Mouse (Mus musculus) forebrain, embryonic 15.5 days (tissue): Measurements from ENCODE around the gene Exoc6. TPM values are rescaled to one million over a fixed set of nuclear protein-coding genes. Genes with fewer than 3 reads are reported as not detected.

ENCODE experiments used
- ATAC-seq: fragments of 200-750 bp; cut with Nextera tagmentation; replicated peaks from 2 replicates; pipeline ENCODE4 v1.8.0; 2017; ENCODE audit warnings: mild to moderate bottlenecking, moderate TSS enrichment, moderate library complexity
- H3K27ac ChIP-seq: fragments of 300-500 bp; sonication (generic); replicated peaks from 2 replicates; pipeline ENCODE4 v1.5.1; 2015; ENCODE audit warnings: mild to moderate bottlenecking, inconsistent platforms
- H3K27me3 ChIP-seq: fragments of 300-500 bp; sonication (generic); 2 replicates; pipeline ENCODE4 v1.6.1; 2015; ENCODE audit warnings: inconsistent platforms
- H3K36me3 ChIP-seq: fragments of 300-500 bp; sonication (generic); 2 replicates; pipeline ENCODE4 v1.6.1; 2015; ENCODE audit warnings: mild to moderate bottlenecking, inconsistent platforms
- H3K4me1 ChIP-seq: fragments of 300-500 bp; sonication (generic); 2 replicates; pipeline ENCODE4 v1.6.1; 2015; ENCODE audit warnings: inconsistent platforms
- H3K4me2 ChIP-seq: fragments of 300-500 bp; sonication (generic); replicated peaks from 2 replicates; pipeline ENCODE4 v1.6.1; 2015; ENCODE audit warnings: mild to moderate bottlenecking, inconsistent platforms
- H3K4me3 ChIP-seq: fragments of 300-500 bp; sonication (generic); 2 replicates; pipeline ENCODE4 v1.5.1; 2015; ENCODE audit warnings: mild to moderate bottlenecking, inconsistent platforms
- H3K9ac ChIP-seq: fragments of 300-500 bp; sonication (generic); replicated peaks from 2 replicates; pipeline ENCODE4 v1.6.1; 2015; ENCODE audit warnings: mild to moderate bottlenecking, inconsistent platforms
- H3K9me3 ChIP-seq: fragments of 300-500 bp; sonication (generic); 2 replicates; pipeline ENCODE4 v1.6.1; 2016; ENCODE audit warnings: inconsistent platforms
- WGBS: fragments of 180-500 bp; shearing (Covaris S2); methylation state at CpG from one replicate; pipeline ENCODE4 v1.1.7; 2015; ENCODE audit warnings: mixed read lengths; 5-methylcytosine and 5-hydroxymethylcytosine counted together
- polyA plus RNA-seq: library from polyadenylated mRNA; unstranded; fragments of >200 nt; fragmentation: Nextera tagmentation; extraction: Ambion mirVana; gene quantifications from 2 replicates; pipeline ENCODE4 v1.2.1, GENCODE M21; 2015

The Exoc6 gene
- polyA plus RNA-seq, 1 experiment from 2014 or later = 22.0 TPM

DNA sequence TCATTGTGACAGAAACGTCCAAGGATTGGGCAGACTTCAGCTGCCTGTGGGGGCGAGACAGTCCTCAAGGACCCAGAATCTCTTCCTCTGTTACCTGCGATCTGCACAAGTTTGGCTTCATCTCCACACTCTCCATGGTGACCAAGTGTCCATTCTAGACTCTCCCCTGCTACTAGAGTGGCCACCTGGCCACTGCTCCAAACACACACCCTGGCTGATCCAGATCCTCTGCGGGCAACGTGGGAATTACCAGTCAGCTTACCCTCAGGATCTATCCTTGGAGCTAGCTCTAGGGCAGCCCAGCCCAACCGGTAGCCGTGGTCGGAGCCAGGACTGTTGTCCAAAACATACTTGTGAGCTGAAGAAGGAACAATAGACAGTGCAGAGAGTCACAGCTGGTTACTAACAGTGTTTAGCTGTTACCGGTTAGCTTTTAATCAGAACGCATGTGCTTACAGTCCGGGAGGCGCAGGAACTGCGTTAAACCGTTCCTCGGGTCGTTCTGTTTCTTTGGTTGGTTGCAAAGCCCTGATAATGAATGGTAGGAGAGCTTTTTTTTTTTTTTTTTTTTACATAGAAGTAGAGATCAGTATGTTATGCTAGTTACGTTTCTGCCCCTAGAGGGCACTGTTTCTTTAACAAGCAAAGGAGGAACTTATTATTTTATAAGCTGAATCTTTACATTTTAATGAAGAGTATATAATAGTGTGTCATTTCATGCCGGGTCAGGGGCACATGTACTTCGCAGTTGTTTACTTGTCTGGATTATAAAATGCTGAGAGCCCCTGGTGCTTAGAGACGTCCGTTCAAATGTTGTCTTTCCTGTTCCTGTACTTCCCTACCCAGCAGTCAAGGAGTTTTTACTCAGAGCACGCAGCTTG is 52.0 kb downstream of the Exoc6 start:
- H3K36me3 ChIP-seq = peaks cover 2% of the 10 kb centered on the region; the same call in 1 of the 2 replicates
- no peak overlapping the region for H3K4me3 ChIP-seq
- WGBS = 32% methylated on average over 22 of the region's 22 CpGs
- peak; percentile 41; the same call in 1 of the 2 replicates for ATAC-seq
- no peaks in the 10 kb centered on the region for H3K27me3 ChIP-seq
- H3K4me1 ChIP-seq = 0 out of 2 replicates have a peak, but pooled peaks cover 4% of the 10 kb centered on the region
- H3K4me2 ChIP-seq = peak overlapping the region; percentile 33
- H3K9me3 ChIP-seq = no peaks in the 10 kb centered on the region
- no peak overlapping the region for H3K27ac ChIP-seq
- 0 out of 2 replicates have a peak overlapping the region, but pooled peaks have one; percentile 14 for H3K9ac ChIP-seq

DNA sequence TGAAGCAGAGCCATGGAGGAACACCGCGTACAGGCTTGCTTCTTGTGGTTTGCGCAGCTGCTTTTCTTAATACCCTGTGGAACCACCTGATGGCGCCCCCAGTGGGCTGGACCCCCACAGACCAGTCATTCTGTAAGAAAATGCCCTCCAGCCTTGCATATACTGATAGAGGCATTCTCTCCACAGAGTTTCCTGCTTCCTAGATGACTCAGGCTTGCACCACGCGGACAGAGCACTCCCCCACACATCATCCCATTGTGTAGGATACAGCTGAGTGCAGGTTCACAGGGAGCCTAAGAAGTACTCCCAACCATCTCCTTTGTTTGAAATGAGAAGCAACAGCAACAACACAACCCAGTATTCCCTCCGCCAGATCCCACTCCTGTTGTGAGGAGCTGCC is 59.8 kb downstream of the Exoc6 start:
- H3K4me1 ChIP-seq = no peaks in the 10 kb centered on the region
- no peak overlapping the region for H3K9ac ChIP-seq
- no peaks in the 10 kb centered on the region for H3K36me3 ChIP-seq
- no peak overlapping the region for H3K4me2 ChIP-seq
- WGBS = 71% methylated on average over 7 of the region's 7 CpGs
- no peaks in the 10 kb centered on the region for H3K27me3 ChIP-seq
- no peak for ATAC-seq
- no peak overlapping the region for H3K27ac ChIP-seq
- no peak overlapping the region for H3K4me3 ChIP-seq
- H3K9me3 ChIP-seq = no peaks in the 10 kb centered on the region

GRCm38 (mm10) chr19:37612893-37613292 is 62.7 kb downstream of the Exoc6 start:
- no peak overlapping the region for H3K9ac ChIP-seq
- no peaks in the 10 kb centered on the region for H3K27me3 ChIP-seq
- peaks cover 5% of the 10 kb centered on the region; the same call in 1 of the 2 replicates for H3K36me3 ChIP-seq
- no peak overlapping the region for H3K4me2 ChIP-seq
- 48% methylated on average over 7 of the region's 7 CpGs for WGBS
- no peaks in the 10 kb centered on the region for H3K9me3 ChIP-seq
- H3K27ac ChIP-seq = no peak overlapping the region
- ATAC-seq = no peak
- no peaks in the 10 kb centered on the region for H3K4me1 ChIP-seq
- no peak overlapping the region for H3K4me3 ChIP-seq

DNA sequence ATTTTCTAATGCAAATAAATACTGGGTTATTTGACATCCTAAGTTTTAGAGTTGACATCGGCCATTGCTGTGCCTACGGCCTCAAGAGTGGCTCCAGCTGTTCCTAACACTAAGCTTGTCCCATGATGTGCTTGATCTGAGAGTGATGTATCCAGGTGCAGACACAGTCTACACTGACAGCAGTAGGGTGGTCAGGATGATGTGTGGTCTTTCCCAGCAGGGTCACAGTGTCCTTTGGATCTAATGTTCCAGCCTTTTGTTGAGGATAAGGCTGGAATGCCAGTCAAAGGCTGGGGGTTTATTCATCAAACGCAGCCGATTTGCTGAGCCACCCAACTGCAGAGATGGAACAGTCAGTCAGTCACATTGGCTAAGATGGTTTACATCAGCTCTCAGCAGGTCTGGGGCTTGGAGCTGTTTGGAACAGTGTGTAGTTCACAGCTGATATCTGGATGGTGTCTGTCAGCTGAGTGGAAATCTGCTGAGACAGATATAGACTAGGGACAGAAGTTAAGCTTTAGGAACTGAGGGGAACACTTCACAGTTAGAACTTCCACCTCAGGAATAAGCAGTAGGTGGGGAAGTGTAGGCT is 64.9 kb downstream of the Exoc6 start:
- no peaks in the 10 kb centered on the region for H3K27me3 ChIP-seq
- 78% methylated on average over 4 of the region's 4 CpGs for WGBS
- ATAC-seq = no peak
- no peaks in the 10 kb centered on the region for H3K9me3 ChIP-seq
- no peaks in the 10 kb centered on the region for H3K4me1 ChIP-seq
- H3K9ac ChIP-seq = no peak overlapping the region
- peaks cover 5% of the 10 kb centered on the region; the same call in 1 of the 2 replicates for H3K36me3 ChIP-seq
- H3K4me3 ChIP-seq = no peak overlapping the region
- no peak overlapping the region for H3K4me2 ChIP-seq
- no peak overlapping the region for H3K27ac ChIP-seq

DNA sequence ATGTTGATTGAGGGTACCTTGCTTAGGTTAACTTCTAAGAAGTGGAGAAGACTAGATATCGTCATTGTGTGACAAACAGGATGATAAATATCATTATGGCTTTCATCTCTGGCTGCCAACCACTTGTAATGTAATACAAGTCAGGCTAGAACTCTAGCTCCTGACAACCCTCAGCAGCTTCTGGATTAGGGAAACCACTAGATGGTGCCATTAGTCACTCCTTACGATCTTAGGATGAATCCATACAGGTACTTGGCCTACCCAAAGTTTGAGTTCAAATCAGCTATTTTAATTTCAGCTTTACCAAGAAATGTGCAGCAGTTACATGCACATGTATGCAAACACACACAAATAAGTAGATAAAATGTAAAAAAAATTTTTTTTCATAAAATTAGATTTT is 97.8 kb downstream of the Exoc6 start:
- no peak overlapping the region for H3K27ac ChIP-seq
- H3K4me2 ChIP-seq = no peak overlapping the region
- no peaks in the 10 kb centered on the region for H3K9me3 ChIP-seq
- no peaks in the 10 kb centered on the region for H3K27me3 ChIP-seq
- H3K4me3 ChIP-seq = no peak overlapping the region
- H3K36me3 ChIP-seq = no peaks in the 10 kb centered on the region
- no peaks in the 10 kb centered on the region for H3K4me1 ChIP-seq
- no peak for ATAC-seq
- H3K9ac ChIP-seq = no peak overlapping the region
- 42% methylated on average over 2 of the region's 2 CpGs for WGBS

DNA sequence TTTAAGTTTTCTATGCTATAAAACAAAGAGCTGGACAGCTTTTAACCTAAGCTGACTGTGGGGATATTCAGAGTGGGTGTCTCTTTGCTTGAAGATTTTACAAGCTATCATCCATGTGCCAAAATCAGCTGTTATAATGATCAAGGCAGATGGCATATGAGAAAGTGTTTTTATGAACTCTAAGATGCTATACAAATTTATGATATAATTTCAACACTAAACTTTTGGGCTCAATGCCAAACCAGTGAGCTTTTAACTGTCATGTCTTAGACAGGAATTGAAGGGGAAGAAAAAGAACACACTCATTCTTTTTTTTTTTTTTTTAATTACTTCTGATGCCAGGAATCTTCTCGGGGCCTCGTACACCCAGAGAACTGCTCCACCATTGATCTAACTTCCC is 100.3 kb downstream of the Exoc6 start:
- Histone ChIP-seq H3K36me3 (no peaks in the 10 kb centered on the region), H3K4me3 (no peak overlapping the region), H3K4me2 (no peak overlapping the region), H3K27me3 (no peaks in the 10 kb centered on the region), H3K4me1 (no peaks in the 10 kb centered on the region), H3K9ac (no peak overlapping the region), H3K27ac (no peak overlapping the region), H3K9me3 (no peaks in the 10 kb centered on the region)
- ATAC-seq = peak; percentile 16; the same call in 1 of the 2 replicates
- 37% methylated on average over 2 of the region's 2 CpGs for WGBS

DNA sequence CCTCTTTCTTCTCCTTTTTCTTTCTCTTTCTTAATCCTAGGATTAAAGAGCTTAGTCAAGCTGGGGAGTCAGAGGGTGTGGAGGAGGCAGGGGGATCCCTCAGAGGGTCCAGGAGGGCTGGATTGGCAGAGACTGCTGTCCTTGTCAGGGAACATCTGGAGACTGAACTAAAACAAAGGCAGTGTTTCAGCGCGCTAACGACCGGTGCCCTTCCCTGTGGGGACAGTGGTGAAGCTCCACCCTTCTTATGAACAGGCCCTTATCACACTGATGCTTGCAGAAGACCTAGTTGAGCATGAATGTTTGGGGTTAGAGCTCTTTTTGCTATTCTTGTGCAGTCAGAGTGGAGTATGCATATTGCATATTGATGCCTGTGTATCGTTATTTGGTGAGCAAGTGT is 103.8 kb downstream of the Exoc6 start:
- Histone ChIP-seq H3K36me3 (no peaks in the 10 kb centered on the region), H3K9me3 (no peaks in the 10 kb centered on the region), H3K4me2 (no peak overlapping the region), H3K27ac (no peak overlapping the region), H3K9ac (no peak overlapping the region), H3K4me3 (no peak overlapping the region), H3K27me3 (no peaks in the 10 kb centered on the region), H3K4me1 (no peaks in the 10 kb centered on the region)
- 22% methylated on average over 5 of the region's 5 CpGs for WGBS
- no peak for ATAC-seq

DNA sequence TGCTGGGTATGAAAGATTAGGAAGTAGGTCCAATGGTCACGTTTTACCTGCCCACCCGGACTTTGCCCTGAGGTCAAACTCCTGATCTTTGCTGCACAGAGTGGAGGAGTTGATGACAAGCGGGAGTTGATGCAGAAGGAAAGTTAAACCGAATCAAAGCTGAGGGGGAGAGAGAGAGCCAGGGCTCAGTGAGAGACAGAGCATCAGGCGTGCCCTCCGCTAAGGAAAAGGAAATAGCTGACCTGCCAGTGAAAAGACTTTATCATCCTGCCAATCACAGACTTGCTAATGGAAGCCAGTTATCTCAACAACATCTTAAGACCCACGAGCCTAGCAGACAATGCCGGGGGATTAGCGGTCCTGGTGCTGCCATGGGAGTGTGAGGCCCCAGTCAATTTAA is 106.2 kb downstream of the Exoc6 start:
- no peaks in the 10 kb centered on the region for H3K27me3 ChIP-seq
- H3K4me1 ChIP-seq = no peaks in the 10 kb centered on the region
- H3K4me3 ChIP-seq = no peak overlapping the region
- H3K9ac ChIP-seq = no peak overlapping the region
- WGBS = 9% methylated on average over 9 of the region's 9 CpGs
- no peak overlapping the region for H3K27ac ChIP-seq
- H3K4me2 ChIP-seq = no peak overlapping the region
- no peaks in the 10 kb centered on the region for H3K9me3 ChIP-seq
- ATAC-seq = no peak
- H3K36me3 ChIP-seq = no peaks in the 10 kb centered on the region

DNA sequence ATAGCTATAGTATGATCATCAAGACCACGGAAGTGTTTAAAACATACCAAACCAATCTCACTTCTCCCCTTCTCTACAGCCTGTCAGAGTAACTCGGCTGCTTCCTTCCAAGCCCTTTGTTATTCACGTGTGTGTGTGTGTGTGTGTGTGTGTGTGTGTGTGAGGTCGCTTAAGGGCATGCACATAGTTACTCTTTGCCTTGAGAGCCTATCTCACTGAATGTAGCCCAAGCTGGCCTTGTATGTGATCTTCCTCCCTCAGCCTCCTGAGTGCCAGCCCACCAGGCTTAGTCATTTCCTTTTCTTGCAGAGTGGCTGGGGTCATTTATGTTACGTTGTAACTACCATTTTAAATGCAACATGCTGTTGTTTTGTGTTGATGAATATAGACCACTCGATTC is 115.0 kb downstream of the Exoc6 start:
- Histone ChIP-seq H3K4me3 (no peak overlapping the region), H3K4me2 (no peak overlapping the region), H3K36me3 (no peaks in the 10 kb centered on the region), H3K4me1 (no peaks in the 10 kb centered on the region), H3K27me3 (no peaks in the 10 kb centered on the region), H3K27ac (no peak overlapping the region), H3K9ac (no peak overlapping the region), H3K9me3 (no peaks in the 10 kb centered on the region)
- whole genome bisulfite sequencing = 61% methylated on average over 6 of the region's 6 CpGs
- ATAC-seq = no peak

DNA sequence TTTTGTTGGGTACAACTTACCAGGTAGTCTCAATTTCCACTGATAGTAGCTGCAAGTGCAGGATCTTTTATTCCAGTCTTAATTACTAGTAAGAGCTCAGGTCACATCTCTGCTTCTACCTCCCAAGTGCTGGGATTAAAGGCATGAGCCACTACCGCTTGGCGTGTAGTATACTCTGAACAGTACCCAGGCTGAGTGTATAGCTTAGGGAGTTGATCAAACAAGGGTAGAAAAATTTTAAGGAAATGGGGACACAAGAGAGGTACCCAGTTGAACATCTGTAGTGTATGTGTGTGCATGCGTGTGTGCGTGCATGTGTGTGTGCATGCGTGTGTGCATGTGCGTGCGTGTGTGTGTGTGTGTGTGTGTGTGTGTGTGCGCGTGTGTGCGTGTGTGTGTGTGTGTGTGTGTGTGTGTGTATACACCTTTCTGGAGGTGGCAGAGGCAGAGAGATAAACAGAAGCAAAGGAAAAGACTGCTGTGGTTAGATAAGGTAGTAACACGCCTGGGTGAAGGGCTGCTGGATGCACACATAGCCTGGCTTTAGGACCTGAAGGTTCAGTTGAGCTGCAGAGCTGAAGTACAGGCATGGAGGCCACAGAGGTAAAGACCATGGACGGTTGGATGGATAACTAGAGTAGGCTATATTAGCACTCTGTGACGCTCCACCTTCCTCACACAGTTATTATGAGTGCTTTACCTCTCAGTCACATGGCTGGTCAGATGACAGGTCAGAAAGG is 117.8 kb downstream of the Exoc6 start:
- no peak overlapping the region for H3K9ac ChIP-seq
- no peaks in the 10 kb centered on the region for H3K36me3 ChIP-seq
- no peak overlapping the region for H3K4me2 ChIP-seq
- 75% methylated on average over 13 of the region's 13 CpGs for WGBS
- no peaks in the 10 kb centered on the region for H3K9me3 ChIP-seq
- no peak for ATAC-seq
- no peaks in the 10 kb centered on the region for H3K27me3 ChIP-seq
- no peak overlapping the region for H3K27ac ChIP-seq
- no peak overlapping the region for H3K4me3 ChIP-seq
- H3K4me1 ChIP-seq = no peaks in the 10 kb centered on the region

- Histone ChIP-seq H3K4me3 (no peak overlapping the region), H3K4me1 (no peaks in the 10 kb centered on the region), H3K9me3 (no peaks in the 10 kb centered on the region), H3K36me3 (no peaks in the 10 kb centered on the region), H3K4me2 (no peak overlapping the region), H3K27me3 (no peaks in the 10 kb centered on the region), H3K27ac (no peak overlapping the region), H3K9ac (no peak overlapping the region)
- no peak for ATAC-seq
- 92% methylated on average over 5 of the region's 5 CpGs for WGBS
Measured at GRCm38 (mm10) chr19:37668657-37669056, 118.4 kb downstream of the Exoc6 start.

DNA sequence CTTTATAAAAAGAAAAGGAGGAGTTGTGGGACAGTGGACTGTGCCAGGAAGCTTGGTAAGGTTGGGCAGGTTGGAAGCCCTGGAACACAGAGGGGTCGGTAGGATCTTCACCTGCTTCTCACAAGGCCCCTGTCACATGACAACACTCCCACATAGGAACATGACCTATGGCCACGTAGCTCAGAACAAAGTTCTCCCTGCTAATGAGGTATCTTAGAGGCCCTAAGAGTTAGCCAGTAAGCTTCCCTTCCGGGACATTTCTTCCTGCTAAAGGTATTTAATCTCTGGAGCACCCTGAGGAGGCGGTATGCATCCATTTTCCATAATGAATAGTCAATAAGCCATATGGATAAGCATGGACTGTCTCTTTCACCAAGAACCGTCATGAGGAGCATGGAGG is 119.3 kb downstream of the Exoc6 start:
- no peak overlapping the region for H3K4me2 ChIP-seq
- no peaks in the 10 kb centered on the region for H3K36me3 ChIP-seq
- H3K9me3 ChIP-seq = no peaks in the 10 kb centered on the region
- no peak overlapping the region for H3K27ac ChIP-seq
- H3K9ac ChIP-seq = no peak overlapping the region
- no peak for ATAC-seq
- no peaks in the 10 kb centered on the region for H3K27me3 ChIP-seq
- H3K4me1 ChIP-seq = no peaks in the 10 kb centered on the region
- 77% methylated on average over 5 of the region's 5 CpGs for WGBS
- H3K4me3 ChIP-seq = no peak overlapping the region
